Mouse (Mus musculus) brain, adult 2 months (tissue): ENCODE data around the gene Mks1.

Experiments
- DNase-seq: peaks from one replicate; pipeline ENCODE4 v3.0.0; 2011; ENCODE audit warnings: low read depth, low spot score

Mks1 gene

GRCm38 (mm10) chr11:87852690-87853596 is at the start of gene Mks1:
Gene Mks1 (plus strand): TSS chr11:87853215.
- peak; percentile 97 for DNase-seq

- no peak for DNase-seq
These were observed 47.6 kb upstream of the Mks1 start for GRCm38 (mm10) chr11:87805448-87805847.

GRCm38 (mm10) chr11:87807433-87807832 is 45.6 kb upstream of the Mks1 start:
- DNase-seq = no peak

GRCm38 (mm10) chr11:87808236-87808635 is 44.8 kb upstream of the Mks1 start:
- no peak for DNase-seq

GRCm38 (mm10) chr11:87811396-87811795 is 41.6 kb upstream of the Mks1 start:
- peak; percentile 51 for DNase-seq

GRCm38 (mm10) chr11:87814831-87815230 is 38.2 kb upstream of the Mks1 start:
- DNase-seq = no peak

- DNase-seq = peak; percentile 80
These were observed 36.1 kb upstream of the Mks1 start for GRCm38 (mm10) chr11:87816707-87817442.

GRCm38 (mm10) chr11:87817443-87817773 is 35.6 kb upstream of the Mks1 start:
- no peak for DNase-seq

- peak; percentile 86 for DNase-seq
These were observed 31.5 kb upstream of the Mks1 start for GRCm38 (mm10) chr11:87821502-87821901.

- peak; percentile 71 for DNase-seq
These were observed 24.6 kb upstream of the Mks1 start, which contains the start of gene Lpo for GRCm38 (mm10) chr11:87828239-87828900. Gene Lpo (minus strand): TSS chr11:87828289.

- peak; percentile 54 for DNase-seq
These were observed 12.3 kb upstream of the Mks1 start for GRCm38 (mm10) chr11:87840676-87841075.

GRCm38 (mm10) chr11:87841436-87841835 is 11.6 kb upstream of the Mks1 start:
- DNase-seq = no peak

- no peak for DNase-seq
These were observed 5.9 kb upstream of the Mks1 start for GRCm38 (mm10) chr11:87846968-87847600.

- peak; percentile 10 for DNase-seq
These were observed 5.1 kb upstream of the Mks1 start for GRCm38 (mm10) chr11:87847884-87848283.

- peak; percentile 56 for DNase-seq
These were observed 561 bp downstream of the Mks1 start for GRCm38 (mm10) chr11:87853597-87853954.

GRCm38 (mm10) chr11:87854550-87854949 is 1.5 kb downstream of the Mks1 start:
- no peak for DNase-seq

GRCm38 (mm10) chr11:87859273-87859672 is 6.3 kb downstream of the Mks1 start:
- DNase-seq = no peak

GRCm38 (mm10) chr11:87860426-87860825 is 7.4 kb downstream of the Mks1 start:
- DNase-seq = peak; percentile 23

- DNase-seq = no peak
These were observed 9.8 kb downstream of the Mks1 start for GRCm38 (mm10) chr11:87862805-87863204.

- peak; percentile 18 for DNase-seq
These were observed 13.9 kb downstream of the Mks1 start for GRCm38 (mm10) chr11:87866891-87867290.

GRCm38 (mm10) chr11:87870096-87870495 is 17.1 kb downstream of the Mks1 start:
- DNase-seq = no peak

GRCm38 (mm10) chr11:87871766-87872165 is 18.8 kb downstream of the Mks1 start:
- no peak for DNase-seq
